Mouse (Mus musculus) urinary bladder, adult 2 months (tissue): ENCODE measurements at regions not wholly inside any gene's neighbourhood (a gene's known extent, or its start where the extent isn't known, plus 50 kb on each side); places are given as distances from the start of the nearest gene placed in this dataset.

Experiments used
- DNase-seq: peaks from one replicate; pipeline ENCODE4 v3.0.0; 2022; ENCODE audit warnings: low spot score

DNA sequence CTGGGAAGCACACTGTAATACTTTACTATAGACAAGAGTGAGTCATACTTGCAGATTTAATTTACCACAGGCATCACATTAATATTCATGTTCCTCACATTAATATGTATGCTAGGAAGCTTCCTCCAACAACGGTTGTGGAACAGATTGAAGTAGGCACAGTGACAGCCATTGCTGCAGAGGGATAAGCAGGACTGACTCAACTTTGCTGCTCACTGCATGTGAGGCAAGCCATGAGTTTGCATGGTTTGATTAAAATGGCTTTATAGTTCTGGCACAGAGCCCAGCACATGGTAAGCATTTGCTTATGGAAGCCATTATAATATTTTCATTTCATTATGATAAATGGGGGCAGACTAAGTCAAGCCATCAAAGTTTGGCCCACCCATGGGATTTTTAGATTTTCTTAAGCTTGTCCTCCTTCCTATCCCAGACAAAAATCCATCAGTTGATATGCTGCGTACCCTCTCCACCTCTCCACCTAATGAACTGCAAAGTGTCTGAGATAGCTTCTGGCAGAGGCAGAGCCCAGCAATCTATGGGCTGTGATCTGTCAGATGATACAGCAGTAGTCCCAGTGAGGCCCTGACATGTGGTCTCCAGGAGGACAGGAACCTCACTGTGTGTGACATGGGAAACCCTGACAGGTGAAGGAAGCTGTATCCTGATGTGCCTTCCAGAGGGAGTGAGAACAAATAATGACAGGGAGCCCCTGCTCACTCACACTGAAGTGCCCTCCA is 109.6 kb upstream of the Arrdc4 start:
- DNase-seq, result no peak

DNA sequence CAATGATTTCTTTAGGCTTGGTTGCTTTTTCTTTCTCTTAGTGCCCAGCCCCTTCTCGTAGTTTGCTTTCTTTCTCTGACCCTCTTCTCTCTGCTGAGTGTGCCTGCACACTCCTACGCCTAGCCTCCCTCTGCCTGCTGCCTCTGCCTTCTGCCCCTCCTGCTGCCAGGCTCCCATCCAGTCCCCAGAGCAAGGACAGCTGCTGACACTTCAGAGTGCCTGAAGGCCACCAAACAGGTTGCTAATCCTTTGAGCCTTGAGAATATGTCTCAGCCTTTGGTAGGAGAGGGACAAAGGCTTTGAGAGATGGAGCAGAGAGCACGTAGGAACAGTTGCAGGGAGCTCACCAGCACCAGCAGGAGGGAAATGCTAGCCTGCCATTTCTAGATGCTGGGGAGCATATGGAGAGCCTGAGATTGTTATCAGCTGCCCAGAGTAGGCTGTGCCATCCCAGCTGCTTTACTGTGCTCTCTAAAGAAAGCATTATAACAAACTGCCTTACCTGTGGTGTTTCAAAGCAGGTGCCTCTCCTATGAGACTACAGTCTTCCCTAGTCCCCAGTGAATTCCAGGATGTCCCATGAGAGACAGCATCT is 103.0 kb upstream of the Arrdc4 start:
- DNase-seq, result no peak

DNA sequence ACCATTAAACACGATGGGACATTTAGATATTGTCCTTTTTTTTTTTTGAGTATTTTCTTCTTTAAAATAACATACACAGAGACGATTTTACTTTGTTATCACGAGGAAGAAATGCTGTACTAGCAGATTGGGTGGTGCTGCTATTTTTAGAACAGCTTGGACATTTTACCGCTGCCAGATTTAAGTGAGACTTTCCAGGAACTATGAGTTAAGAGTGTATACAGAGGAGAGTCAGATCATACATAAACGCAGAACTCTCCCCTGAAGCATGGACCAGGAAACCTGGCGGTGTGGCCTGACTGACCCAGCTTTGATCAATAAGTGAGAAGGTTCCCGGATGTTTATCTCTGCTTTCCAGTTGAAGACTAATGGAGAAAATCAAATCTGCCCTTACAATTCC is 95.6 kb upstream of the Arrdc4 start:
- DNase-seq, result no peak

DNA sequence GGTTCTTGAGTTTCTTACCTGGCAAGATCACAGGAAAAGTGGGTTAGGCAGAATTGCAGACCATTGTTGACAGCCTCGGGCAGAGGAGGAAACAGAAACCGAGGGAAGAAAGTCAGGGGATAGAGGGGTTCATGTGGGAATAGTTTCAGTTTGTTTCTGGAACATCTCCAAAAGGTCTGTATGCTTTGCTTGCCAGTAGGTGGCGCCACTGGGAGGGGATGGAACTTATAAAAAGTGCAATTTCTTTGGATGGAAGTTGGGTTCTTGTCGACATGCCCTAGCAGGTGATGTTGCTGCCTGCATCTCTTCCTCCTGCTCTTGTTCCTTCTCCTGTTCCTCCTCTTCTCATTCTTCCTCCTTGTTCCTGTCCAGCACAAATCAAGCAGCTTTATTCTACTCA is 94.3 kb upstream of the Arrdc4 start:
- DNase-seq, result no peak

DNA sequence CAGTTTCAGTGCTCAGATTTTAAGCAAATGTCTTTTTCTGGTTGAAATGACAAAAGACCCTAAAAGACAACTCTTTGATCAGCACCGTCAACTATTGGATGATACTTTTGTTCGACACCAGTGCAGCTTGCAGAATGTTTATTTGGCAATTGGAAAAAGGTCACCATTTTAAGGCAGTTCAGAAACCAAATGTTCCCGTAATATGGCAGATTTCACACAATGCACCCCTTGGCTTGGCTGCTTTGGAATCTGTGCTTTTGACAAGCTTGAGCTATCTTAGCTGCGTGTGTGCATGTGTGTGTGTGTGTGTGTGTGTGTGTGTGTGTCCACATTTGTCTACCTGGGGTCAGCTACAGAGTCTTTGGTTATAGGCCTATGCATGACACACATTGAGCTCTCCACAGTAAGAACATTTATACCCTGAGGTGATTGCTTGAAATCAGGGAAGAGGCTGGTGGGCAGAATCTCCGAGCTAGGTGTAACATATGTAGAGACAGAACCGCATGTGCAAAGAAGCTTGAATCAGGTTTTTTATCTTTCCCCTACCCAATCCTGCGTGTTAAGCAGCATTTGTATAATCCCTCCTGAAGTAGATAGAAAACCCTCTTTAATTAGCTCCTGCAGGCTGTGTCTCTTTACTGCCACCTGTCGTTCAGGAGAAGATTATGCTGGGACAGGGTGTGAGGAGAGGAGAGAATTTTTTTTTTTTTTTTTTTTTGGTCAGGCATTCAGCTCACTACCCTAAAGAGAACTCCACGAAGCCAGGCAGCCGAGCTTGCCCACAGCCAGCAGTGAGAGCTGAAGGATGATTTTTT is 85.1 kb upstream of the Arrdc4 start:
- no peak for DNase-seq

DNA sequence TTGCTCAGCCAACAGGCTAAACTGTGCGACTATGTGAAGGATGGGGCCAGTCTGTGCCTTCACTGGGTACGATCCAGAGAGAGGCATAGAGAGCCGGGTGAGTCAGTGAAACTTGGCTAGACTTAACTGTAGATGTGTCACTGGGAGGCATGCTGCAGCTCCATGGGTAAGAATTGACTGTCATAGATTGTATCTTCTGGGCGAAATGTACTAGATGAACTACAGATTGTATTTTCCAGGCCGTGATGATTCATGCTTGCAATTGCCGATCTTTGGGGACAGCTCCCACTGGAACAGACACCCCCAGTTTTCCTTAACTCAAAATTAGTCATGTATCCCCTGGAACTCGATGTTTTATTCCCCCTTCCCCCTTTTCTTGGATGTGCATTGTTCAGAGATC is 84.5 kb upstream of the Arrdc4 start:
- DNase-seq, result no peak

DNA sequence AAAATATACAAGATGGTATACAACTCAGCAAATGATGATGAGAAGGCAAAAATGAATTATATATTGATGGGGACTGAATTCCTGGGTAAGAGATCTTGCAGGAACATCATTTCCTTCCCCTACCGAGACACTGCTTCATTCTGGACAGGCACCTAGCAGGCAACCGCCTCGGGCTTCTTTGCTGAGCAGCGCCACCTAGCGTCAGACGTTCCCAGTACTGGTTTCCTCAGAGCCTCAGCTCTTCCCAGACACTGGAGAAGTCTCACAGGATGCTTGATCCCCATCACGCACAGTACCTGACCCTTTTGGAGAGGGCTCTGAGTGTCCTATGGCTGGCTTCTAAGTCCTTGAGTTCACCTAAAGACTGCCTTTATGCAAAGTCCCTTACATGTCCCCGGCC is 80.8 kb upstream of the Arrdc4 start:
- peak; percentile 78 for DNase-seq

DNA sequence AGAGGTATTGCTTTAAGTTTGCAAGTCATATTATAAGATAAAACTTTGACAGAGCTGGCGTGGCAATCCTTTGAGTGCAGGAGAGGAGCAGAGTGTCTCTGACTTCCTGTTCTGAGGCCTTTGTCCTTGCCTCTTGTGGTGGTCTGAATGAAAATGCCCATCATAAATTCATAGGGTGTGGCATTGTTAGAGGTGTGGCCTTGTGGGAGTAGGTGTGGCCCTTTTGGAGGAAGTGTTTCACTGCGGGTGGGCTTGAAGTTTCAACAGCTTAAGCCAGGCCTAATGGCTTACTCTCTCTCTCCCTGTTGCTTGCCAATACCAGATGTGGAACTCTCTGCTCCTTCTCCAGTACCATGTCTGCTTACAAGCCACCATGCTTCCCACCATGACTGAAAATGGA is 75.4 kb upstream of the Arrdc4 start:
- no peak for DNase-seq

DNA sequence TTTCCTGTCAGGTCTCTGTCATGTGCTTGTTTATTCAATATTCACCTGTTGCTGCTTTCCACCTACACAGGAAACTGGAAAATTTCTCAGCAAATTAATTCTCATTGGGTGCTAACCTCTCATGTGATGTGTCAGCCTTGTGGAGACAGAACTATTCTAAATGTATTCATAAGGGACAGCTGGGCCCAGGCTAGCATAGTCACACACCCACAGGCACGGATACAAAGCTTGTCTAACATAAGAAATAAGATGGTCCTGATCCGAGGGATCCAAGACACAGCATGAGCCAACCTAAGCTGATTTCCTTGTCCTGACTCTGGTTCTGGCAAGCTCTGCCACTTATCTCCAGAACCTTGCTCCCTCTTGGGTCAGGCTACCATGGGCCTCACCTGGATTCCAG is 74.6 kb upstream of the Arrdc4 start:
- no peak for DNase-seq

DNA sequence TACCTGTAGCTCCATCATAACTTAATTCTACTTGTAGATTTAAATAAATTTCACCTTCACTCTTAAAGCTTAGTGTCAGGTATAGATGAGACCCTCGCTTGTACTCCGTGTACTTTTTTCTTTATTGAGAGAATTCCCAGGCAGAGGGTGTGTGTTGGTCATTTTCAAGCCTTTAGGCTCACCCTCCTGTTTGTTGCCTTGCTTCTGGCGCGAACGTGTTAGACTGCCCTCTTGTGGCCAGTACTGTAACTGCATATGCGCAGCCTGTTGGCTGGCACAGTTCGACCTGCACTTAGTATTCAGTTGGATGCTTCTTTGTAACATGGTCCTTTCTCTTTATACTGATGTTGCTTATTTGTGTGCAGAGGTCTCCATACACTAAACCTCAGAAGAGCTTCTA is 74.1 kb upstream of the Arrdc4 start:
- DNase-seq, result peak; percentile 30

DNA sequence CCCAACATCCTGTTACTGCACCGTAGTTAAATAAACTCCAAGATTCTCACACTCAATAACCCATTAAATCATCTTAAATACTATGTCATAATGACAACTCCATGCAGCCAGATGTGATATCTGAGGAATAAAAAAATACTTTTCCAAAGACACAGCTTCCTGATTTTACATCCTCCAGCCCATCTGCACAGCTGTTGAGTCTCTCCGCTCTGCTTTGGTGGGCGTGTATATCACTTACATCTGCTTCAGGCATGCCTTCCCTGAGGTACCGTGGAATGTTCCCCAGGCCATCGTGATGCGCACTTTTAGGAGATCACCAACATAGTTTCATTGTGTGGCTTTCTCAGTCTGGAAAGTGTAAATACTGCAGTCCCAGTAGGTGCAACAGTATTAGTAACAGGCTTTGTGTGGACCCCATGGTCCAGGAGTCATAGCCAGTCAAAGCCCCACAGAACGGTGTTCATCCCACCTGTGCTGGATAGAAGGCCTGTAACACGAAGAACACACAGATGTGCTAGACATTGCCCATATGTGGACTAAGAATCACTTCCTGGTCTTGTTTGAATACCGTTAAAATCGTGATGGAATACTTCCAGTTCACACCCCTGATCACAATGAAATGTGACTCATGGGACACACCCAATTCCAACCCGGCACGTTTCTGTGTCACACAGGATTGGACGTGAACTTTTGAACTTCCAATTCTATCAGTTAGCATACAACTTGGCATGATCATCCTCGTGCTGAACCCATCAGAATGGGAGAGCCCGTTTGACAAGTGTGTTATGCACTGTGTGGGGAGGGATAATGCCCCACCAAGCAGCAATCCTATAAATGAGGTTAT is 66.0 kb upstream of the Arrdc4 start:
- DNase-seq, result no peak

DNA sequence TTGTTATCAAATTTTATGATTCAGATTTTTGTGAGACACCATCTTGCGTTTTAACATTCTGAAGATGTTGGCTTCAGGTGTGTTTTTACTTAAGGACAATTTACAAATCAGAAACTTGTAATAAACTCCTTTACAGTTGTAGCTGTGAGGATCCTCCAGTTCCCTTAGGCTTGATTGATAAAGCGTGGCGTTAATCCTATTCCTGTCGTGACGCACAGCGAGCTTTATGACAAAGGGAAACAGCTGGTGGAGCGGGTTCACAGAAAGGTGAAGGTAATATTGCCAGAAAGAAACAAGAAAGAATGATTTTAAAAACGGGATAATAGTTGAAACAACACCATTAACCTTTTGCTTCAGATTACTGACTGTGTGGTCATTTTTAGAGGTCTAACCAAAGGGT is 60.7 kb upstream of the Arrdc4 start:
- no peak for DNase-seq
